Mouse (Mus musculus): ENCODE data around the gene Olfr16.

Olfr16 gene

GRCm38 (mm10) chr1:172950160-172950559, at the start of gene Olfr16:
Gene Olfr16 (plus strand): TSS chr1:172950409.
- DNase-seq = no peak

GRCm38 (mm10) chr1:172903313-172903712, 46.9 kb upstream of the Olfr16 start:
- DNase-seq = no peak

- no peak for DNase-seq
These were observed 33.1 kb upstream of the Olfr16 start for GRCm38 (mm10) chr1:172917115-172917514.

- no peak for DNase-seq
These were observed 31.8 kb upstream of the Olfr16 start for GRCm38 (mm10) chr1:172918450-172918849.

- no peak for DNase-seq
These were observed 18.0 kb upstream of the Olfr16 start for GRCm38 (mm10) chr1:172932197-172932596.

GRCm38 (mm10) chr1:172951171-172951720, 1.0 kb downstream of the Olfr16 start:
- no peak for DNase-seq

- DNase-seq = no peak
These were observed 5.2 kb downstream of the Olfr16 start for GRCm38 (mm10) chr1:172955376-172955775.

GRCm38 (mm10) chr1:172960452-172960851, 10.2 kb downstream of the Olfr16 start:
- no peak for DNase-seq

- DNase-seq = no peak
These were observed 39.8 kb downstream of the Olfr16 start for GRCm38 (mm10) chr1:172989794-172990634.

- DNase-seq = no peak
These were observed 40.4 kb downstream of the Olfr16 start for GRCm38 (mm10) chr1:172990635-172991009.

Measured in kidney, adult 8-10 months (tissue).